Mouse (Mus musculus): ENCODE data around the gene Hsd17b14.

DNA sequence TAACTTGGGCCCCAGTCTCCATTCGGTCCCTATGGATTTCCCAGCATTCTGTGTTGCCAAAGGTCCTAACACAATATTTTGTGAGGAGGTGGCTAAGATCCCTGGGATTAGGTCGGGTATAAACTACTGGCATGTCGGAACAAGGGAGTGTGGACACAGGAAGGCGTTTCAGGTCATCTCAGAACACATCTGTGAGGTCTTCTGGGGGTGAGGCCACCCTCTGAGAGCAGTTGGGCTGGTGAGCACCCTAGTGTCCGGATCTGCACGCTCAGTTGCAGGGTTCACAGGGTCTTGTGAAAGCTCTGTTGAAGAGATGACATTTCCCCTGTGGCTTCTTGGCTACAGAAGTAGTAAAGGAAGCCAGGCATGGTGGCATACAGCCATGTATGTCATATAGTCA is 31.2 kb downstream of the Hsd17b14 start:
- TF ChIP-seq POLR2A (IDR thresholded peaks at IDR 0.05; ENCODE audit: borderline replicate concordance, control insufficient read depth, low read depth, low read length): no peak
- no peak for TF ChIP-seq CTCF (IDR thresholded peaks at IDR 0.05; ENCODE audit: control insufficient read depth, insufficient read depth, low read length)

All from bone marrow, adult 2 months (tissue).